In the genomic region with DNA sequence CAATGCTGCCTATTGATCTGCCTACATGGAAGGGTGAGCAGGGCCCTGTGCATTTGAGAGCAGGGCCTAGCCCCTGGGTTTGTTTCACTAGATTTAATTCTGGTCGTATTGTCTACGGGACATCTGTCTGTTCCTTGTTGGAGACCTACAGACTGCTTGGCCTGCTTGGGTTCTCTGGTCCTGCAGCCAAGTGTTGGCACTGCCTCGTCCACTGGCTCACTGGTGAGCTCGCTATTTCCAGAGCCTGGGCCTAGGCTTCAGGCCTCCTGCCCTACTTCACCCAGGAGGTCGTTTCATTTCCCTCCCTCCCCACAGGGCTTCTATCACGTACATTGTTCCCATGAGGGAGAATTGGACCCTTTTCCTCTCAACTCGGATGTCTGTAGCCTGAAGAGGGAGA, we compare ENCODE assay signal across 22 mouse cellular contexts.
DNase-seq lines count a peak whose midpoint lies in the region; ATAC-seq lines count a peak whose summit lies in the region.
"Had no signal": no experiment of that assay in that cellular context is flagged by ENCODE, and none has a peak within 500 bp of the region (broad histone marks: within the 10 kb centered on the region; RNA-seq: fewer than 3 reads in every experiment).

No protein-coding gene starts in this region.

- H3K9me3 ChIP-seq in embryonic facial prominence, embryonic 15.5 days (replicated peaks) = no peaks in the 10 kb centered on the region
- H3K9me3 ChIP-seq in embryonic facial prominence, embryonic 10.5 days = no peaks in the 10 kb centered on the region
- H3K9me3 ChIP-seq in hindbrain, embryonic 13.5 days = no peaks in the 10 kb centered on the region
- H3K9me3 ChIP-seq in hindbrain, embryonic 14.5 days (ENCODE audit: control insufficient read depth, low read length) = no peaks in the 10 kb centered on the region
- H3K9me3 ChIP-seq: embryonic facial prominence, embryonic 12.5 days; forebrain, embryonic 12.5 days; forebrain, embryonic 15.5 days; hindbrain, embryonic 12.5 days had no signal

- no peaks in the 10 kb centered on the region for H3K4me1 ChIP-seq in embryonic facial prominence, embryonic 15.5 days
- H3K4me1 ChIP-seq in embryonic facial prominence, embryonic 10.5 days = no peaks in the 10 kb centered on the region
- H3K4me1 ChIP-seq in hindbrain, embryonic 13.5 days (replicated peaks) = peaks cover 18% of the 10 kb centered on the region
- peaks cover 7% of the 10 kb centered on the region for H3K4me1 ChIP-seq in hindbrain, embryonic 14.5 days (replicated peaks; ENCODE audit: control insufficient read depth, insufficient read depth, low read length)
- H3K4me1 ChIP-seq: embryonic facial prominence, embryonic 12.5 days; hindbrain, embryonic 12.5 days had no signal

- no peak overlapping the region for H3K9ac ChIP-seq in embryonic facial prominence, embryonic 15.5 days
- 0 out of 2 replicates have a peak overlapping the region, but pooled peaks have one; percentile 19 for H3K9ac ChIP-seq in hindbrain, embryonic 13.5 days
- H3K9ac ChIP-seq in hindbrain, embryonic 14.5 days = no peak overlapping the region
- H3K9ac ChIP-seq: embryonic facial prominence, embryonic 12.5 days; forebrain, embryonic 12.5 days; forebrain, embryonic 15.5 days; hindbrain, embryonic 12.5 days had no signal

- H3K4me3 ChIP-seq in embryonic facial prominence, embryonic 15.5 days (replicated peaks) = no peak overlapping the region
- H3K4me3 ChIP-seq in embryonic facial prominence, embryonic 10.5 days = no peak overlapping the region
- H3K4me3 ChIP-seq in hindbrain, embryonic 13.5 days = no peak overlapping the region
- H3K4me3 ChIP-seq in hindbrain, embryonic 14.5 days (replicated peaks; ENCODE audit: low read length) = no peak overlapping the region
- H3K4me3 ChIP-seq: embryonic facial prominence, embryonic 12.5 days; erythroblast, embryonic 14.5 days; forebrain, embryonic 12.5 days; forebrain, embryonic 15.5 days; hindbrain, embryonic 12.5 days had no signal

- DNase-seq in embryonic facial prominence, embryonic 10.5 days (ENCODE audit: low spot score) = no peak
- no peak for DNase-seq in hindbrain, embryonic 14.5 days (ENCODE audit: low spot score)
- peak; percentile 52 for DNase-seq in adipocyte (ENCODE audit: low spot score)
- DNase-seq in frontal cortex, postnatal 25 days (ENCODE audit: low spot score in 2 of 2) = no peak
- DNase-seq: adrenal gland, adult 8-10 months; adrenal gland, postnatal 25 days; cerebellum, adult 11-12 months; cerebellum, adult 9-11 months; heart, adult 11 months; kidney, adult 18-20 months had no signal

- H3K36me3 ChIP-seq in embryonic facial prominence, embryonic 15.5 days = no peaks in the 10 kb centered on the region
- H3K36me3 ChIP-seq in embryonic facial prominence, embryonic 10.5 days (replicated peaks) = no peaks in the 10 kb centered on the region
- H3K36me3 ChIP-seq in hindbrain, embryonic 13.5 days = no peaks in the 10 kb centered on the region
- no peaks in the 10 kb centered on the region for H3K36me3 ChIP-seq in hindbrain, embryonic 14.5 days (replicated peaks; ENCODE audit: control insufficient read depth, insufficient read depth)
- H3K36me3 ChIP-seq: embryonic facial prominence, embryonic 12.5 days; forebrain, embryonic 12.5 days; forebrain, embryonic 15.5 days; hindbrain, embryonic 12.5 days had no signal

- 0 out of 2 replicates have a peak, but pooled peaks have one; percentile 25 for ATAC-seq in embryonic facial prominence, embryonic 15.5 days (ENCODE audit: insufficient number of reproducible peaks, low FRiP score, low TSS enrichment, low read depth)
- ATAC-seq in hindbrain, embryonic 13.5 days (ENCODE audit: low FRiP score) = no peak
- no peak for ATAC-seq in hindbrain, embryonic 14.5 days (ENCODE audit: low FRiP score)
- ATAC-seq: CD4-positive, CD25-positive, alpha-beta regulatory T cell, adult 4 months; forebrain, embryonic 15.5 days; hindbrain, postnatal 0 days; inflammation-experienced regulatory T-cells, adult 6 months; intestine, embryonic 16.5 days had no signal

- WGBS in embryonic facial prominence, embryonic 15.5 days = 54% methylated on average over 7 of the region's 7 CpGs
- WGBS in embryonic facial prominence, embryonic 10.5 days = 48% methylated on average over 7 of the region's 7 CpGs
- WGBS in hindbrain, embryonic 13.5 days = 53% methylated on average over 7 of the region's 7 CpGs
- WGBS in hindbrain, embryonic 14.5 days = 62% methylated on average over 7 of the region's 7 CpGs

- no peak overlapping the region for H3K4me2 ChIP-seq in embryonic facial prominence, embryonic 15.5 days (replicated peaks)
- H3K4me2 ChIP-seq in hindbrain, embryonic 13.5 days = no peak overlapping the region
- H3K4me2 ChIP-seq in hindbrain, embryonic 14.5 days (replicated peaks) = no peak overlapping the region
- H3K4me2 ChIP-seq: embryonic facial prominence, embryonic 12.5 days; forebrain, embryonic 12.5 days; forebrain, embryonic 15.5 days; heart, embryonic 11.5 days; hindbrain, embryonic 12.5 days had no signal

- H3K27me3 ChIP-seq in embryonic facial prominence, embryonic 15.5 days = peaks cover 3% of the 10 kb centered on the region; the same call in 1 of the 2 replicates
- H3K27me3 ChIP-seq in embryonic facial prominence, embryonic 10.5 days (replicated peaks; ENCODE audit: low read depth, poor library complexity, severe bottlenecking) = 0 out of 2 replicates have a peak, but pooled peaks cover 5% of the 10 kb centered on the region
- peaks cover 10% of the 10 kb centered on the region; the same call in 1 of the 2 replicates for H3K27me3 ChIP-seq in hindbrain, embryonic 13.5 days
- H3K27me3 ChIP-seq in hindbrain, embryonic 14.5 days (ENCODE audit: control insufficient read depth, insufficient read depth, low read length) = no peaks in the 10 kb centered on the region
- H3K27me3 ChIP-seq: embryonic facial prominence, embryonic 12.5 days; forebrain, embryonic 15.5 days had no signal

- H3K27ac ChIP-seq in embryonic facial prominence, embryonic 15.5 days (replicated peaks) = no peak overlapping the region
- no peak overlapping the region for H3K27ac ChIP-seq in embryonic facial prominence, embryonic 10.5 days (replicated peaks)
- H3K27ac ChIP-seq in hindbrain, embryonic 13.5 days = no peak overlapping the region
- no peak overlapping the region for H3K27ac ChIP-seq in hindbrain, embryonic 14.5 days
- H3K27ac ChIP-seq: embryonic facial prominence, embryonic 12.5 days; forebrain, embryonic 12.5 days; forebrain, embryonic 15.5 days; hindbrain, embryonic 12.5 days; hindbrain, postnatal 0 days had no signal
